Mouse (Mus musculus) heart, adult 18-20 months (tissue): ENCODE data around the gene Nol12. TPM values are rescaled to one million over a fixed set of nuclear protein-coding genes. Genes with fewer than 3 reads are reported as not detected.

Experiments used
- DNase-seq, 2 experiments: peaks; one replicate each; pipeline ENCODE4 v3.0.0; 2021 to 2022; ENCODE audit warnings: mixed read lengths in 1 of 2
- long read RNA-seq, 2 experiments: library from polyadenylated mRNA; stranded (forward); transcript quantifications; one replicate each; pipeline ENCODE4 v2.0.0; 2021
- total RNA-seq, 2 experiments: library from RNA; stranded (reverse); gene quantifications; 2 replicates each; pipeline ENCODE4 v1.2.3; 2021

Gene Nol12
- total RNA-seq = 10 to 100 TPM; 15.7 to 19.1 TPM
- long read RNA-seq, experiment 1, transcript Nol12-203 (6 exons, 3,721 nt) = major isoform, 10 of 16 reads
- long read RNA-seq, experiment 1, partial matches to known transcripts = 4 of 16 reads
- long read RNA-seq, experiment 1, other reads (novel, unspliced or antisense) = 2 of 16 reads
- long read RNA-seq, experiment 2, partial matches to known transcripts = 2 of 9 reads
- long read RNA-seq, experiment 2, other reads (novel, unspliced or antisense) = 3 of 9 reads

- DNase-seq = peak; percentile 91 to 92
Measured at GRCm38 (mm10) chr15:78934784-78935320, at the start of gene Nol12. Gene Nol12 (plus strand): TSS chr15:78934933.

- DNase-seq = no peak
Measured at GRCm38 (mm10) chr15:78889401-78889853, 45.3 kb upstream of the Nol12 start.

- no peak for DNase-seq
Measured at GRCm38 (mm10) chr15:78892440-78892839, 42.3 kb upstream of the Nol12 start.

- peak in 1 of 2 experiments; percentile 21 for DNase-seq
Measured at GRCm38 (mm10) chr15:78894726-78895125, 40.0 kb upstream of the Nol12 start.

GRCm38 (mm10) chr15:78895741-78896140, 39.0 kb upstream of the Nol12 start:
- peak in 1 of 2 experiments; percentile 22 for DNase-seq

GRCm38 (mm10) chr15:78896149-78896548, 38.6 kb upstream of the Nol12 start:
- DNase-seq = no peak

GRCm38 (mm10) chr15:78897488-78897887, 37.2 kb upstream of the Nol12 start:
- DNase-seq = no peak

- no peak for DNase-seq
Measured at GRCm38 (mm10) chr15:78898507-78899001, 36.2 kb upstream of the Nol12 start.

- peak in 1 of 2 experiments; percentile 42 for DNase-seq
Measured at GRCm38 (mm10) chr15:78899409-78899739, 35.4 kb upstream of the Nol12 start, which contains the start of gene Gm49510. Gene Gm49510 (plus strand): TSS chr15:78899667.

GRCm38 (mm10) chr15:78899740-78900584, 34.8 kb upstream of the Nol12 start, which contains the start of gene Sh3bp1:
Gene Sh3bp1 (plus strand): TSS chr15:78899768.
- DNase-seq = peak; percentile 72 to 73

GRCm38 (mm10) chr15:78900585-78901421, 33.9 kb upstream of the Nol12 start:
- peak in 1 of 2 experiments; percentile 21 for DNase-seq

GRCm38 (mm10) chr15:78901422-78901789, 33.3 kb upstream of the Nol12 start:
- DNase-seq = no peak

- peak; percentile 81 to 92 for DNase-seq
Measured at GRCm38 (mm10) chr15:78903243-78903642, 31.5 kb upstream of the Nol12 start.

GRCm38 (mm10) chr15:78908399-78908798, 26.3 kb upstream of the Nol12 start:
- no peak for DNase-seq

- no peak for DNase-seq
Measured at GRCm38 (mm10) chr15:78908982-78909381, 25.8 kb upstream of the Nol12 start.

GRCm38 (mm10) chr15:78912040-78912439, 22.7 kb upstream of the Nol12 start:
- no peak for DNase-seq

GRCm38 (mm10) chr15:78913632-78914090, 21.1 kb upstream of the Nol12 start, which contains the start of gene Pdxp:
Gene Pdxp (plus strand): TSS chr15:78913919.
- peak; percentile 90 to 96 for DNase-seq

GRCm38 (mm10) chr15:78914091-78914822, 20.5 kb upstream of the Nol12 start:
- peak in 1 of 2 experiments; percentile 42 for DNase-seq

GRCm38 (mm10) chr15:78914823-78915659, 19.7 kb upstream of the Nol12 start:
- DNase-seq = no peak

GRCm38 (mm10) chr15:78915660-78916017, 19.1 kb upstream of the Nol12 start:
- peak; percentile 81 to 84 for DNase-seq
